Mouse (Mus musculus): Measurements from ENCODE around the gene Nrtn.

DNA sequence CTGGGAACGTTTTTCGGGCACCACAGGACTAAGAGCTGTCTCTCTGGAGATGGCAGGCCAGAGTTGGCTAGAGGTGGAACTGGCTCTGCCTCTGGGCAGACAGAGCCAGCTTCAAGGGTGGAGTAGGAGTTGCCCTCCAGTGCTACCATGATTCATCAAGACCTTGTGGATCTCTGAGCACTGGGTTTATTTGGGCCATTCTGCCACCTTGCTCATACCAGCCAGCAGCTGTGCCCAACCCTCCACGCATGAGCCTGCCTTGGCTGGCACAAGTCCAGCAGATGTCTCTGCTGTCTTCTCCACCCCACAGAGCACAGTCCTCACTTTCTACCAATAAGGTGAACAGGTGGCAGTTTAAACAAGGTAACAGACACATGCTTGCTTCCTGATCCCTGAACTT lies 31.6 kb upstream of the Nrtn start:
- no peak for TF ChIP-seq CTCF (IDR thresholded peaks at IDR 0.05; ENCODE audit: low read depth, low read length)
- no peak for TF ChIP-seq POLR2AphosphoS5 (IDR thresholded peaks at IDR 0.05; ENCODE audit: insufficient replicate concordance, low read depth, low read length)
- no peak for TF ChIP-seq GATA1 (IDR thresholded peaks at IDR 0.05; ENCODE audit: borderline replicate concordance, low read length)
- no peak for TF ChIP-seq GATA2 (IDR thresholded peaks at IDR 0.05; ENCODE audit: borderline replicate concordance, low read depth, low read length)
